Mouse (Mus musculus) spleen, adult 12 weeks (tissue): ENCODE data around the gene Gab1.
A peak's percentile ranks its signal among the peaks of the same experiment; 100 is the strongest.

Source experiments
- DNase-seq: peaks from one replicate; pipeline ENCODE4 v3.0.0; 2022; ENCODE audit warnings: low spot score

Gab1 gene

DNA sequence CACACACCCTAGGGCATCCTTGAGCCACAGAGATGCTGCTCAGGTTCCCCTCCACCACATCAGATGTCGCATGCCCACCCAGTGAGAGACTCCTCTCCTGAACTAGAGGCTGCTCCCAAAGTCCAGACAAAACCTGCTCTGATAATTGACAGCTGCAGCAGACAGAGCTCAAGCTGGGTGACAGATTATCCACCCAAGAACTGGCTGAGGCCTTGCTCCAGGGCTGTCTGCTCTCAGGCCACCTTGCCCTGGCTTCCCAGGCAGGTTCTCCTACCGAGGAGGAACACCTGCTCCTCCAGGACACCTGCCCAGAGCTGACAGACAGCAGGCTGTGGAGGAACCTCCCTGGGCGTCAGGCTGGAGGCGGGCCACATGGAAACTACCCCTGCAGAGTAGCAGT is 7.6 kb downstream of the Gab1 start:
- DNase-seq: no peak

DNA sequence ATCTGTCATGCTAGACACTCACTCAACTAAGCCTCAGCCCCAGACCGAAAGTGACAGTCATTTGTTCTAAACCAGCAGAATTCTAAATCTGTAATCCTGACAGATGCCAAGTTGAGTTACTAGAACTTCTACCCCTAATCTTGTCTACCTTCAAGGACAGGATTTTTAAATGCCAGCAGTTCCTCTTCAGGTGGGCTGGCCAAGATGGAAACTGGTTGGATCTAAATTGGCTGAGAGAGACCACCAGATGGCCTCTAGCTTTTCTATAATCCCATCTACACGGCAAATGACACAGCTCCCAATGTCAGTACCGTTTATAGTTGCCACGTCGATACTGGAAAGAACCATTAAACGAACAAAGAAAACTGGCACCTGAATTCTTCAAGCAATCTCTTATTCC is 8.9 kb downstream of the Gab1 start:
- no peak for DNase-seq

- no peak for DNase-seq
Measured at GRCm38 (mm10) chr8:80870535-80871204, 9.6 kb downstream of the Gab1 start.

DNA sequence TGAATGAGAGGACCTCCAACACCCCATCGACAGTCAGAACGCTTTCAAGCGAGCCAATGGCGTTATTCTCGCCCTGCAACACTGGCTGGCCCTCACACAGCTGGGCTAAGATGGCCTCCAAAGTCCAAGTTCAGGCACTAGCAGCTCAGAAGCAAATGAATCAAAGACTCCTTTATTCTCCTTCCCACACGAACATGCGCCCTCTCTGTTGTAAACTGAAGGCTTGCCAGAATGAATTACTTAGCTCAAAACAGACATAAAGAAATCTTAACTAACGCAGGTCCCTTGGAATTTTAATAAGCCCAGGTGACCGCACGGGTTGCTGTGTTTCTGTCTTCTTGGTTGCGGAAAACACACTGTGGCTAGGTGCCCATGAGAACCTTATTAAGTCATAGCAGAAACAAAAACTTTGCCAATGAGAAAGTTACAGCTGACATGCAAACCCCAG is 10.4 kb downstream of the Gab1 start:
- DNase-seq: no peak

DNA sequence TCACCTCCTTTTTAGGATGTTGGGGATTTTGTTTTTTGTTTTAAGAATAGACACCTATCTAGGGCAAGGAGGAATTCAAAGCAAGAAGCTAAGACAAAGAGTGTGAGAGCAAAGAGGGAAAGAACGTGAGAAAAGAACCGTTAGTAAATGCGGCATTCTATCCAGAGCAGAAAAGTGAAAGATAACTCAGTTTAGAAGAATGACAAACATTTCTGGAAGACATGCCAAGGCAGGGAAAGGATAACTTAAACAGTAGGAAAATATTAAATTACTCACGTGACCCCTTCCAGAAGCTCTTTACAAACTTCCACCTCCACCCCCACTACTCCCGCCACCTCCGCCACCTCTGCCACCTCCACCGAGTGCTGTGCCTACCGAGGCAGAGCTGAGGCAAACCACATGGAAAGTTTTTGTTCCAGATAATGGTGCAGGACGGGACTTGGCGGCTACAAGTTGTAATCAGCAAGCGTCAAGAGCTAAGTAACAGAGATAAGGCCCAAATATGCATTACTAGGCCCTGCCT is 11.5 kb downstream of the Gab1 start:
- peak; percentile 31 for DNase-seq

DNA sequence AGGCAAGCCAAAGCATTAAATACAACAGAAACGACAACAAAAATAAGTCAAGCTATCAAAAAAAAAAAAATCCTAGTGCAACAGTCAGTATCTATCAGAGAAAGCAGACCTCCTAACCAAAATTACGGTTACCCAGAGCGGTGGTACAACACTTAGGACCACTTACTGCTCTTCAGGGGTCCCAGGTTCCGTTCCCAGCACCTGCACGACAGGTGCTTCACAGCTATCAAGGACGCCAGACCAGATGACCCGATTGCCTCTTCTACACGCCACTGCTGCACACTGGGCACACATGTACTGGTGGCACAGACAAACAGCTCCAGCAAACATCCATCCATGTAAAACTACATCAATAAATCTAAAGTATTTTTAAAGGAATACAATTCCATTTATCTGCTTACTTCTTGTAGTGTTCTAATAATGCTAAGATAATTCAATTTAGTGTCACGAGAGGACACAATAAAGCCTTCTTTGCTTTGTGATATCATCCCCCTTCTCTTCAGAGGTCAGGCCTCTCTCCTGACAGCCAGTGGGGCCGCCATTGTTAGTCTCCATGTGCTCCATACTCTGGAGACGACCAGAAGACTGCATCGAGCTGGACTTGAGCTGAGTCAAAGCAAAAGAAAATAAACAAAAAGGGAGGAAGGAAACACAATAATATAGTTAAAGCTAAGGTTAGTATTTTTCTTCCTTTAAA is 12.2 kb downstream of the Gab1 start:
- DNase-seq: no peak

DNA sequence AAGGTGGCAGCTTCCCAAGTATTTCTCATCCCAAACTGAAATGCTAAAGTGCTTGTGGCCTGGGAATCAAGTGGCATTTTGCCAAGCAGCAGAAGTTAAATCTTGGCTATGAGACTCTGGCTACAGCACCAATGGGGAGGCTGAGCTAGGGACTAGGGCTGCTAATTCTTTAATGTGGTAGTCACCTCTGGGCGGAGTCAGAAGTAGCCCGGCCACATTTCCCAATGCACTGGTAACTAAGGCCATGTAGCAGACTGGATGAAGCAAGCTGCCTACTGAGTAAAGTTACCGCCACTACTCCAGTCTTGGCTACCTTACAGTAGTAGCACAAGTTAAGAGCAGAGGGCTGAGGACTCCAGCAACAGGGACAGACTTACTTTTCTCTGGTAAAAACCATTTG is 12.7 kb downstream of the Gab1 start:
- DNase-seq: no peak

GRCm38 (mm10) chr8:80865181-80865784 is 15.0 kb downstream of the Gab1 start:
- DNase-seq: no peak

DNA sequence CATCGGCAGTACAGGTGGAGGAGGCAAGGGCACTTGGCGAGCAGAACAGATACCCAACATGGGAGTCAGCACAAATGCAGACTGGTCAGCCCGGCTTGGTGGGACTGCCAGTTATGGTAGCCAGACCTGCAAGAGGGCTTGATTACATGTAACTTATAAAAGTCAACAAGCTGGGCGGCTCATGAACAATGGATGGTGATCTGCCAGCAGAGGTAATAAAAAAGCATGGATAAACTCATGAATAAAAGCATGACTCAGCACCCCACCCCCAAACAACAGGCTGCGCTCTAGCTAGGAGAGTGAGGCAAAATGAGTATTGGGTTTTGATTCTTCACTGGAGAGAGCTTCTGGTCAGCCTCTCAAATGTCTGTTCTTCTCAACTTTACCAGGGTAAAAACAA is 16.9 kb downstream of the Gab1 start:
- DNase-seq: no peak

DNA sequence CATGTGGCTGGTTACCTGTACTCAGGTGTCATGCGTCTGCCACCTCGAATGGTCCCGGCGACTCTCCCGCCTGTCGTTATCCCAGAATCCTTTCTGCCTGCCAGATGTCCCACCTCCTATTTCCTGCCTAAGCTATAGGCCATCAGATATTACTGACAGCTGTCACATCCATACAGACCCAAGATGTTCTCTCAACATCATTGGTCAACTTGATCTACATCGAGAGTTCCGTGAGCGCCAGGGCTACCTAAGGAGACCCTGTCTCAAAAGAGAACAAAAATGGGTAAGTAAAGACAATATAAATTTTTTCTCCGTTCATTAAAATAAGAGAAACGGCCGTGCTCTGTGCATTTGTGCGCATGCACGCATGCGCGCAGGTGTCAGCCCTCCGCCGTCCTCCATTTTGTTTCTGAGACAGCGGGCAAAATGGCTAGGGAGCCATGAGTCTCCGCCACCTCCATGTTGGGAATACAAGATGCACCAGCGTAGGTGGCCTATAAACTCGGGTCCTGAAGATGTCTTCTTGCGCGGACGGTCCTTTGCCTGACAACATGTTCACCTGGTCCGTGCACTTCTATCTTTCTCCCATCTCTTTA is 21.0 kb downstream of the Gab1 start:
- no peak for DNase-seq

- DNase-seq: no peak
Measured at GRCm38 (mm10) chr8:80857851-80858367, 22.4 kb downstream of the Gab1 start.

GRCm38 (mm10) chr8:80857128-80857527 is 23.2 kb downstream of the Gab1 start:
- DNase-seq: no peak

DNA sequence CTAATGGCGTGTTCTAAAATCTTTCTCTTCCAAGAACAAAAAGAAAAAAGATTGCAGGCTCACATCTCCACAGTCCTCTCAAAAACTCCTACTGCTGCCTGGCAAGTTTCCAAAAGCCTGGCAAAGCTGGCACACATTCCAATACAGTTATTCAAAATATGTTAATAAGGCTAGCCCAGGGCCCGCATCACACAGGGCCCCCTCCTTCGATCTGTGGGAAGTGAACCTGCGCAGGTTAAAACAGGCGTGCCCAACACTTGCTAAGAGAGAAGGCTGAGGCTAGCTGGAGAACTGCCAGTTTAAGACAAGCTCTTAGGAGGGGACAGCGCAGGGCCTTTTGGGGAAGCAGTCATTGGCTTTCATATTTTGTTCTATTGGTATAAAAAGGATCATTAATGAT is 23.7 kb downstream of the Gab1 start:
- DNase-seq: no peak

- DNase-seq: no peak
Measured at GRCm38 (mm10) chr8:80853622-80854021, 26.7 kb downstream of the Gab1 start.

- DNase-seq: no peak
Measured at GRCm38 (mm10) chr8:80853208-80853607, 27.1 kb downstream of the Gab1 start.

DNA sequence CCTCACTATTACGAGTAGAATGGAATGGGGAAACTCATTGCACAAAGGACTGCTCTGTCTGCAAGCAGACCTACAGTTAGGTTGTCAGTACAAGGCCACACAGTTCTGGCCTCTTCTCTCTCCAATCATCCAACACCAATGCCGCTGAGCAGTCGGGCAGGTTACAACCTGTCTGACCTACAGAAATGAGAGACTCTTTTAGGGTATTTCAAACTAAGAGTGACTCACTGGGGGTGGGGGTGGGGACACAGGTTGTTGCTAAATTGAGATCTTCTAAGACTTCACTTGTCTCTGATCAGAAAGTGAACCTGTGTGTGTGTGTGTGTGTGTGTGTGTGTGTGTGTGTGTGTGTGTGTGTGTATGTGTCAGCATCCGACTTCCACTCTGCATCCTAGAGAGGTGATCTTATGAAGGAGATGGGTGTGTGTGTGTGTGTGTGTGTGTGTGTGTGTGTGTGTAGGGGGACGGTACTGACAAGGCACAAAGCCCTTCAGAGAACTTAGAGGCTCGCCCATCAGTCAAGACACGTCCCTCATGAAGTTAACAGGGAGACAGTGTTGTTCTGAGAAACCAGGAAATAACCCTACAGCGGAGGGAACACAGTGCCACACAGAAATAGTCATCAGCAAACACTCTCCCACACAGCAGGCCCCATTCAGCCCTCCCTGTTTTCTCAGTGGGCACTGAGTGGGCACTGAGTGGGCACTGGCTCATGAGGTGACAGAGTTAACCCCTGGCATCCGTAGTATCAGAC is 27.7 kb downstream of the Gab1 start:
- no peak for DNase-seq

DNA sequence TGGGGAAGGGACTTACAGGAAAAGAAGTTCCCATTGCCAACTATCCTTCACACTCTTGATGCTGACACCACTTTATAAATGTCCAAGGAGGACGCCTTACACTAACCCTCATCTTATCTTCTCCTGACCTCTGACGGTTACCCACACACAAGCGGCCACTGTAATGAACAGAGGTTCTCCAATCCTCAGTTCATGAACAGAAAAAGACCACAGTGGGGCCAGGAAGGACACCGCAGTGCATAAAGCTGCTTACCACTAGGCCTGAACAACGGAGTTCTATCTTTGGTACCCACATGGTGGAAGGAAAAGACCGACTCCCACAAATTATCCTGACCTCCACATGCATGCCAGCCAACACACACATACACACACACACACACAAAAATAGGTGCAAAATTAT is 28.7 kb downstream of the Gab1 start:
- no peak for DNase-seq

DNA sequence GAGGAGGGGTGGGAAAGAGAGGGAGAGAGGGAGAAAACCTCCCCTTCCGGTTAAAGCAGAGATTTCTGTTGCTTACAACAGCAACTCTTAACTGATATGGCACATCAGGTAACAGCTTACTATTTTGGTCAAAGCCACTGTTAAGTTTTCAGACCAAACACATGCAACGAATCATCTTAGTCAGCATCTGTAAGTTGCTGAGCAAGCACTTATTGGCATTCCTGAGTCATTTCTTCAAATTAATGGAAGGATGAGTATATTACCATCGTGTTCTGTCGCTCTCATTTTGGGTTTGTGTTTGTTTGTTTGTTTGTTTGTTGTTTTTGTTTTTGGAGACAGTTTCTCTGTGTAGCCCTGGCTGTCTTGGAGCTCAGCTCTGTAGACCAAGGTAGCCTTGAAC is 30.3 kb downstream of the Gab1 start:
- no peak for DNase-seq

DNA sequence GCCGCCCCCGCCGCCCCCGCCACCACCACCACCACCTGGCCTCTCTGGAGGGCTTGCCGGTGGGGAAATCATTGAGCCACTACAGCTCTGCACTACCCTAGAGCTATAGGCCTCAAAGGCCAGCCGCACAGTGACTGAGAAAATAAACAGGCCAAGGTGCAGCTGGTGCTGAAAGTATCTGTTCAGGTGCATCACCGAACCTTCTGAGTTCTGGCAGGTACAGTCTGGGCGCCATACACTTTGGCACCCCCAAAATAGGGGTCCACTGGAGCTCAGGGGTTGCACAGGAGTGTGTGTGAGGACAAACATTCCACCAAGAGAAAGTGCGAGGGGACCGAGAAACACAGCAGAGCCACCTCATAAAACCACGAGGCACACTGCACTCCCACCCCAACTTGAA is 31.7 kb downstream of the Gab1 start:
- DNase-seq: no peak

- DNase-seq: no peak
Measured at GRCm38 (mm10) chr8:80847912-80848311, 32.4 kb downstream of the Gab1 start.

DNA sequence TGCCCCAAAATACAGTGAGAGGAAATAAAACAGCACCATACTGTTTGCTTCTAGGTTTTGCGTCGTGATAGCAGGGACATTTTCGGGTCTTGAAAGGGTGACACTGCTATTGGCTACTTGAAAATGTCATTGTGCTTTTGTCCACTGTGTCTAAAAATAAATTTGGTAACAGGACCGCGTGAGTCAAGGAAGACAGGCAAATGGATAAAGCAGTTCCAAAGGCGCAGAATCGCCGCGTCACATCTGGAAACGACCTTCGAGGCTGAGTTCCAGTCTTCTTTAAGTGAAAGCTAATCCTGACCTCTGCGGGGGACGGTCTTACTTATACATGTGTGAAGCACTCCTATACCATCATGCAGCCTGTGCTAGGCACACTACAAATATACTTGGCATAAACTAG is 35.0 kb downstream of the Gab1 start:
- no peak for DNase-seq
